Mouse (Mus musculus) neural tube, embryonic 12.5 days (tissue): Measurements from ENCODE around the gene Ccdc124. TPM values are rescaled to one million over a fixed set of nuclear protein-coding genes. Genes with fewer than 3 reads are reported as not detected.
A peak's percentile ranks its signal among the peaks of the same experiment; 100 is the strongest.

Experiments used
- ATAC-seq: fragments of 200-750 bp; cut with Nextera tagmentation; 2 replicates; pipeline ENCODE4 v1.8.0; 2017; ENCODE audit warnings: low read depth, mild to moderate bottlenecking, moderate TSS enrichment, moderate library complexity; ENCODE audit not compliant: low FRiP score
- H3K27ac ChIP-seq: fragments of 300-500 bp; sonication (generic); 2 replicates; pipeline ENCODE4 v1.5.1; 2016
- H3K27me3 ChIP-seq: fragments of 300-500 bp; sonication (generic); replicated peaks from 2 replicates; pipeline ENCODE4 v1.6.1; 2016; ENCODE audit warnings: mild to moderate bottlenecking
- H3K36me3 ChIP-seq: fragments of 300-500 bp; sonication (generic); 2 replicates; pipeline ENCODE4 v1.6.1; 2016; ENCODE audit warnings: mild to moderate bottlenecking
- H3K4me1 ChIP-seq: fragments of 300-500 bp; sonication (generic); 2 replicates; pipeline ENCODE4 v1.6.1; 2016
- H3K4me2 ChIP-seq: fragments of 300-500 bp; sonication (generic); replicated peaks from 2 replicates; pipeline ENCODE4 v1.6.1; 2016; ENCODE audit warnings: mild to moderate bottlenecking
- H3K4me3 ChIP-seq: fragments of 300-500 bp; sonication (generic); 2 replicates; pipeline ENCODE4 v1.5.1; 2016
- H3K9ac ChIP-seq: fragments of 300-500 bp; sonication (generic); 2 replicates; pipeline ENCODE4 v1.6.1; 2016; ENCODE audit warnings: mild to moderate bottlenecking
- H3K9me3 ChIP-seq: fragments of 300-500 bp; sonication (generic); 2 replicates; pipeline ENCODE4 v1.6.1; 2016; ENCODE audit warnings: mild to moderate bottlenecking
- WGBS: fragments of 180-500 bp; shearing (Covaris S2); methylation state at CpG from one replicate; pipeline ENCODE4 v1.1.7; 2016; 5-methylcytosine and 5-hydroxymethylcytosine counted together
- polyA plus RNA-seq: library from polyadenylated mRNA; unstranded; fragments of >200 nt; fragmentation: Nextera tagmentation; extraction: Ambion mirVana; gene quantifications from 2 replicates; pipeline ENCODE4 v1.2.1, GENCODE M21; 2016

Ccdc124 gene
- polyA plus RNA-seq, 1 experiment from 2014 or later, result 142 TPM

DNA sequence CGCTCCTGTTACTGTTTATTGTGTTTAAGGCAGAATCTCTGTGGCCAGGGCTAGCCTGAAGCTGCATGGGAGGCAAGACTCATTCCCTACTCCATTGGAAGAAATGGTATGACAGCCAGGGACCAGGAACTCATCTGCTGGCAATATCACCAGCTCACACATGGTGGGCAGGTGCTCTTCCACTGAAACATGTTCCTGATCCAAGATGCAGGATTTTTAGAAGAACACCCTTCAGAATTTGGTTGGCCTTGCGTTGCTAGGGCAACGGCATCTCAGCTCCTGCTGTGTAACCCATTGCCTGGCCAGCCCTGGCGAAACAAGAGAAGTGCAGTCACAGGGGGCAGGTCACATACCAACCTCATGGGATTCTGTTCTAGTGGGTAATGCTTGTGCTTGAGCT, 5.8 kb upstream of the Ccdc124 start:
- Histone ChIP-seq H3K9ac (no peak overlapping the region), H3K36me3 (no peaks in the 10 kb centered on the region), H3K9me3 (no peaks in the 10 kb centered on the region), H3K4me3 (no peak overlapping the region), H3K27me3 (0 out of 2 replicates have a peak, but pooled peaks cover 7% of the 10 kb centered on the region), H3K27ac (no peak overlapping the region), H3K4me2 (no peak overlapping the region), H3K4me1 (peaks cover 7% of the 10 kb centered on the region; the same call in 1 of the 2 replicates)
- WGBS, result 52% methylated on average over 4 of the region's 4 CpGs
- ATAC-seq, result no peak

DNA sequence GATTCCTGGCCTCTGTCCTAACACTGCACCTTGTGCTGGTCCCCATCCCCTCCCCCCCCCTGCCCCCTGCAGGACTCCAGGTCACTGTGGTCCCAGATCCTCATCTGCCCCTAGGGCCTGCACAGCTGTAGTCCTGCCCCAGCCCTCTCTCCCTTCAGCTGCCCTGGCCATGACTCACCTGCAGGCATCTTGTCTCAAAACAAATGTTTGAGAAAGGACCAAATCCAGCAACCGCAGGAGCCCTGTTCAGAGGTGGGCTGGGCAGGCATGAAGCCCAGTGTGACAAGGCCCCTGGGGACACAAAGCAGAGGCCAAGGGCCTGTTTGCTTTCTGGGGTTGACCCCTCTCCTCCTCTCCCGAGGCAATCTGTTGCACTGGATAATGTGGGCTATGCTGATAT, 4.4 kb upstream of the Ccdc124 start:
- Histone ChIP-seq H3K4me1 (peaks cover 7% of the 10 kb centered on the region; the same call in 1 of the 2 replicates), H3K36me3 (no peaks in the 10 kb centered on the region), H3K9ac (no peak overlapping the region), H3K9me3 (no peaks in the 10 kb centered on the region), H3K27ac (no peak overlapping the region), H3K4me3 (no peak overlapping the region), H3K4me2 (no peak overlapping the region), H3K27me3 (0 out of 2 replicates have a peak, but pooled peaks cover 7% of the 10 kb centered on the region)
- 69% methylated on average over 2 of the region's 2 CpGs for WGBS
- ATAC-seq, result no peak

DNA sequence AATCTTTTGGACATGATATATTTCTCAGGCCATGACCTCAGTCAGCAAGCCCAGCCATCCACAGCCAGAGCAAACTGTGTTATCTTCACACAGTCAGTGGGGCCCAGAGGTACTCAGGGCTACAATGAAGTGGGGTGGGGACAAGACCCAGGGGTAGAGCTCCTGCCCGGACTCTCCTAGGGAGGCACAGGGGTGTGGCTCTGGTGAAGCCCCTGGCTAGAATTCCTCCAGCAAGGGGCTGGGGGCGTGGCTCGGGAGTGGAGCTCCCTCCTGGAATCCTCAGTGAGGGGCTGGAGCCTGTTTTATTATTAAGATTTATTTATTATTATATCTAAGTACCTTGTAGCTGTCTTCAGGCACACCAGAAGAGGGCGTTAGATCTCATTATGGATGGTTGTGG, 2.6 kb upstream of the Ccdc124 start:
- peaks cover 20% of the 10 kb centered on the region; the same call in 1 of the 2 replicates for H3K4me1 ChIP-seq
- WGBS, result 76% methylated on average over 4 of the region's 4 CpGs
- no peak overlapping the region for H3K4me3 ChIP-seq
- H3K36me3 ChIP-seq, result no peaks in the 10 kb centered on the region
- 0 out of 2 replicates have a peak, but pooled peaks cover 7% of the 10 kb centered on the region for H3K27me3 ChIP-seq
- no peak overlapping the region for H3K9ac ChIP-seq
- H3K27ac ChIP-seq, result no peak overlapping the region
- no peaks in the 10 kb centered on the region for H3K9me3 ChIP-seq
- ATAC-seq, result no peak
- no peak overlapping the region for H3K4me2 ChIP-seq

DNA sequence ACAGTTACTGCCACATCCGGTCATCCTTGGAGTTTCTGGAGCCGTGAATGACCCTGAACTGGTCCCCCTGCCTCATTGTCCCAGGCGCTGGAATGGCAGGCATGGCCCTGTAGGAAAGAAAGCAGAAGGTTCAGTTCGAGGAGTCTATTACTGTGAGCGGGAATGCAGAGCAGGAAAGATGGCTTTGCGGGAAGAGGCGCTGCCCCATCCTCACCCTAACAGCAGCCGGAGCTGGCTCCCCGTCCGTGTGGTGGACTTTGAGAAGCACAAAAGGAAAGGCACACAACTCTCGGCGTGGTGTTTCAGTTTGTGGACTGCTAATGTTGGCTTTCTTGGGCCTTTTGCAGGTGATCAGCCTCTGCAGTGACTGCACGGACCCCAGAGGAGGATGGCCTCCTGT, 706 bp upstream of the Ccdc124 start:
- ATAC-seq, result no peak
- Histone ChIP-seq H3K27me3 (no peaks in the 10 kb centered on the region), H3K4me1 (peaks cover 16% of the 10 kb centered on the region), H3K27ac (no peak overlapping the region), H3K9me3 (no peaks in the 10 kb centered on the region), H3K36me3 (no peaks in the 10 kb centered on the region), H3K4me3 (no peak overlapping the region), H3K4me2 (no peak overlapping the region), H3K9ac (no peak overlapping the region)
- 91% methylated on average over 13 of the region's 13 CpGs for WGBS

DNA sequence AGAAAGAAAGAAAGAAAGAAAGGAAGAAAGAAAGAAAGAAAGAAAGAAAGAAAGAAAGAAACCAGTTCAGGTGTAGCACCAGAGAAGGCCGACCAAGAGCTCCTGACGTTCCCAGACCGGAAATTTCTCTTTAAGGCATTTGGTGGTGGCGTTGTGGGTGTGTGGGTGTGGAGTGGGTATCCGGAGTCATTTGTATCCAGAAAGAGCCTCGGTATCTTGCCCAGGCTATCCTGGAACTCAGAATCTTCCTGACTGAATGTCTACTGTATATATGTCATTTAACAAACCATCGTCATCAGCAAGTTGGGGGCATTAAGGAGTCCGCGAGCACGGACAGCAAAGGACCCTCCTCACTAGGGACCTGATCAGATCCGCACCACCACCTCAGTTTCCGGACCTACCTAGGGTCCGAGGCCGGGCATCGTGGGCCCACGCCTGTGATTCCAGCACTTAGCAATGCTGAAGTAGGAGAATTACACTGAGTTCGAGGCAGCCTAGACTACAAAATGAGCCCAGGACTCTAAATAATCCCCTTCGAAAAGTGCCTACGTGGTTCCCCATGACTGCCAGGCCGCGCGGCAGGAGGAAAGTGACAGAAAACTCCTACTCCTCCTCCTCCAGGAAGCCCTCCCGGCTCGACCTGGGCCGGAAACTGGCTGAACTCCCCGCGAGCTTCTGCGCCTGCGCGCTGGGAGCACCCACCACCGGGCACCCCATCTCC, 932 bp downstream of the Ccdc124 start:
- Histone ChIP-seq H3K9me3 (no peaks in the 10 kb centered on the region), H3K36me3 (peaks cover 6% of the 10 kb centered on the region), H3K4me1 (peaks cover 30% of the 10 kb centered on the region), H3K4me3 (peak overlapping the region; percentile 77), H3K4me2 (peak overlapping the region; percentile 90), H3K27ac (peak overlapping the region; percentile 27; the same call in 1 of the 2 replicates), H3K9ac (peak overlapping the region; percentile 79), H3K27me3 (no peaks in the 10 kb centered on the region)
- ATAC-seq, result no peak
- 7% methylated on average over 31 of the region's 31 CpGs for WGBS

DNA sequence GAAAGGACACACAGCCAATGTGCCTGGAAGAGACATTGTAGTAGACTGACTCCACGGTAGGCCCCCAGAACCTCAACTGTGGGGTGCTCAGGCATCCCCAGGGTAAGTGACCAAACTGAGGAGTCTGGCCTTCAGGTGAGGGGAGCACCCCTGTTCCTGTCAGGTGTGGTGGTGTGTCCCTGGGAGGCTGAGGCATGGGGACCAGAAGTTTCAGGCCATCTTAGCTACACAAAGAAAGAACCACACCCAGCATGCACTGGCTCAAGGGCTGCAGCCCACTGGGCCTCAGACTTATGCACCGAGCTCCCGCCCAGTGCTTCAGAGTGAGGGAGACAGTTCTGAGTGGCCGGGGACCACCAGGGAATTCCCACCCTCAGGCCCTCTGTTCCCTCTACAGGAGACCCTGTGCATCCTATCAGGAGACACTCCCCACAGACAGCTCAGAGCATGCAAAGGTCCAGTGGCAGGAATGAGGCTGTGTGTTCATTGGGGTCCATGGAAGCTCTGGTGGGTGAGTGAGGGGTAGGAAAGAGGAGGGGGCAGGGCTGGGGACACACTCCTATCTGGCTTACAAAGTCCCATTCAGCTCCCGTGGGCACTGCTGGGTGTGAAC, 2.4 kb downstream of the Ccdc124 start:
- H3K4me3 ChIP-seq, result no peak overlapping the region
- H3K9me3 ChIP-seq, result no peaks in the 10 kb centered on the region
- no peak for ATAC-seq
- H3K9ac ChIP-seq, result no peak overlapping the region
- 90% methylated on average over 5 of the region's 5 CpGs for WGBS
- no peak overlapping the region for H3K27ac ChIP-seq
- peak overlapping the region; percentile 5; the same call in 1 of the 2 replicates for H3K4me2 ChIP-seq
- peaks cover 37% of the 10 kb centered on the region for H3K4me1 ChIP-seq
- H3K36me3 ChIP-seq, result peaks cover 9% of the 10 kb centered on the region
- no peaks in the 10 kb centered on the region for H3K27me3 ChIP-seq

DNA sequence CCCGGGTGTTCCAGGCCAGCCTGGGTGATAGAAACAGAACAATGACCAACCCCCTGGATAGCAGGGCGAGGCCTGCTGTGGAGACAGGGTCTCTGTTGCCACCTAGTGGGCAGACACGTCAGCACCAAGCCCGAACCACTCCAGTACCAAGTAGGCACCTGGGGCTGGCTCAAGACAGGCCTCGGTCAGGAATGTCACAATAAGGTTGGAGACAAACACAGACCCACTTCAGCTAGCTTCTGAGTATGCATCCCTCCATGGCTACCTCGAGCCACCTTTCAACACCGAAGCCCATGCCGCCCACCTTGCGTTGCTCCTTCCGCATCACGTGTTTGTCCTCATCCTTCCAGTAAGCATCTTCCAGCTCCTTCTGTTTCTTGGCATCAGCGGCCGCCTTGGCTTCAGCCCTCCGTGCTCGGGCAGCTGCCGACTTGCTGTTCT, 4.1 kb downstream of the Ccdc124 start:
- Histone ChIP-seq H3K4me2 (peak overlapping the region; percentile 48; the same call in 1 of the 2 replicates), H3K4me3 (no peak overlapping the region), H3K36me3 (peaks cover 9% of the 10 kb centered on the region), H3K4me1 (peaks cover 47% of the 10 kb centered on the region), H3K9ac (0 out of 2 replicates have a peak overlapping the region, but pooled peaks have one; percentile 35), H3K27ac (peak overlapping the region; percentile 46; the same call in 1 of the 2 replicates), H3K9me3 (no peaks in the 10 kb centered on the region), H3K27me3 (no peaks in the 10 kb centered on the region)
- 49% methylated on average over 16 of the region's 16 CpGs for WGBS
- ATAC-seq, result 0 out of 2 replicates have a peak, but pooled peaks have one; percentile 5

DNA sequence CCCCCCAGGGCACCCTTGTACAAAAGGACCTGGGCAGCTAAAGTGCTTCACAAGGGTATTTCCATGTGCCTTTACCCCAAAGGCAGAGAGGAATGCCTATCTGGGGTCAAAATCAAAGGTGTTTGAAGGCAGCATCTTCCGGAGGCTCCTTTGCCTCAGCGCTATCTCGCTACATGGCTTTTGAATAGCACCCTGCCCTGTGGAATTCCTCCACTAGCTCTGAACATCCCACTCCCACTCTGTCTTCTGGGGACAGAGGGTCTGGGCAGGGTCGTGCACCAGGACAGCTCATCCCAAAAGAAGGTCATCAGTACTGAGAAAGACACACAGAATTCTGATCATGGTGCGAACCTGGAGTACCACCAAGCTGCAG, 4.5 kb downstream of the Ccdc124 start:
- ATAC-seq, result no peak
- peak overlapping the region; percentile 35; the same call in 1 of the 2 replicates for H3K9ac ChIP-seq
- H3K4me3 ChIP-seq, result no peak overlapping the region
- H3K27me3 ChIP-seq, result no peaks in the 10 kb centered on the region
- peak overlapping the region; percentile 46; the same call in 1 of the 2 replicates for H3K27ac ChIP-seq
- no peaks in the 10 kb centered on the region for H3K9me3 ChIP-seq
- WGBS, result 45% methylated on average over 5 of the region's 5 CpGs
- peaks cover 9% of the 10 kb centered on the region for H3K36me3 ChIP-seq
- peak overlapping the region; percentile 48 for H3K4me2 ChIP-seq
- peaks cover 51% of the 10 kb centered on the region for H3K4me1 ChIP-seq

DNA sequence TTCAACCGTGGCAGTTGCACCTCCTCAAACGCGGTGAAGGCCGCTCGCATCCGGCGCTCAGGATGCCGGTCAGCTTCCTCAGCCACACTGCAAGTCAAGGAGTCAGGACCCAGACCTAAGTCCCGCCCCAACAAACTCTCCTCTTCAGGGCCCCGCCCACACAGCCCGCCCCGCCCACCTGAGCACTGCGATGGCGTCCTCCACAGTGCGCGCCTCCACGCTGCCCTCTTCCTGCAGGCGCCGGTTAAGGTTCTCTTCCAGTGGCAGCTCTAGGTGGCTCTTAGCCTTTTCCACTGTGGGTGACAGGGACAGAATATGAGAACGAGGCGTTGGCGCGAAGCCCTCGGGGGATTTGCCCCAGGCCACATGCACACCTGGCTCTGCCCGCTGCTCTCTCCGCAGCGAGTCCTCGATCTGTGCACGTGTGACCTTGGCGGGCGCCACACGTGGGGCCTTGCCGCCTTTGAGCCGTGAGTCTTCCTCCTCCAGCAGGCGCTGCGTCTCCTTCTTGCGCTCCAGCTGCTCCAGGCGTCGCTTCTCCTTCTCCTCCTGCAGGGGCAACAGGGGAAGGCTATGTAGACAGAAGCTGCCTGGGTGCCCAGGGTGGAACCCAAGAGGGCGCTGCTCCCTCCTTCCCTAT, 5.1 kb downstream of the Ccdc124 start:
- Histone ChIP-seq H3K4me2 (peak overlapping the region; percentile 48), H3K36me3 (peaks cover 9% of the 10 kb centered on the region), H3K4me3 (no peak overlapping the region), H3K9ac (peak overlapping the region; percentile 35; the same call in 1 of the 2 replicates), H3K27ac (peak overlapping the region; percentile 46; the same call in 1 of the 2 replicates), H3K4me1 (peaks cover 56% of the 10 kb centered on the region), H3K27me3 (no peaks in the 10 kb centered on the region), H3K9me3 (no peaks in the 10 kb centered on the region)
- no peak for ATAC-seq
- WGBS, result 17% methylated on average over 40 of the region's 40 CpGs

DNA sequence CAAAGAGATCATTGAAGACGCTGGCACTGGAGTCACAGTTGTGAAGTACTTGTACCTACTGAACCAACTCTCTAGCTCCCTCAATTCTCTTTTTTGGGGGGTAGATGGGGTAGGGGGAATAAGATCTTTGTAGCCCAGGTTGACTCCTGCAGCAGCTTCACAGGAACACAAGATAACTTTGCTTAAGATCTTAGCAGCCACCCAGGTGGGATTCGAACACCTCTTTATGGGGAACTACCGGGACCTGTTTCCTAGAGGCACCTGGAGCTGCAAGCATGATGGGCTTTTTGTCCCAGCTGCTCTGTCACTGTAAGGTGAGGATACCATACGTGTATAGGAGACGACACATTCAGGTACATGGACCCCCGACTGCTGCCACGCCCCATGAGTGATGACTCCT, 7.2 kb downstream of the Ccdc124 start:
- peak overlapping the region; percentile 62 for H3K4me2 ChIP-seq
- H3K4me3 ChIP-seq, result no peak overlapping the region

DNA sequence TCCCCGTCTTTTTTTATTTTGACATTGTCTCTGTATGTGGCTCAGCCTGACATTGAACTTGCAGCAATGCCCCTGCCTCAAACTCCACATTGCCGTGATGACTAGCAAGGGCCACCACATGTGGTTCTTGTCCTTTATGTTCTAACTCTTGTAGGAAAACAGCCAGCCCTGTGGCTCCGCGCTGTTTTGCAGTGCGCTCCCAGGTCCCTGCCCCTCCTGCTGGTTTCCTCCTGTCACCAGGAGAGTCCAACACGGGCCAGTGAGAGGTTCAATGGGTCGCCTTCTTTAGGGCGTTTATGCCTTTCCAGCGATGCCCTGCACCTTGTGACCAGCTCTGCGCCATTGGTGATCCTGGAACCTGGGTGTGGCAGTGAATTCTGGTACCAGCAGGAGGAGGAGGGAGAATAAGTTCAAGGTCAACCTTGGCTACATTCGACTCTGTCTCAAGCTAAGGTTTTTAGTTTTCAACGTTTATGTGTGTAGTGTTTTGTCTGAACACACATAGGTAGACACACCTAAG, 7.7 kb downstream of the Ccdc124 start:
- peak overlapping the region; percentile 75 for H3K27ac ChIP-seq
- H3K27me3 ChIP-seq, result peaks cover 13% of the 10 kb centered on the region
- peak overlapping the region; percentile 50 for H3K4me3 ChIP-seq
- WGBS, result 7% methylated on average over 12 of the region's 12 CpGs
- peak overlapping the region; percentile 62 for H3K4me2 ChIP-seq
- H3K4me1 ChIP-seq, result peaks cover 65% of the 10 kb centered on the region
- no peaks in the 10 kb centered on the region for H3K9me3 ChIP-seq
- peaks cover 9% of the 10 kb centered on the region for H3K36me3 ChIP-seq
- ATAC-seq, result peak; percentile 7
- peak overlapping the region; percentile 45; the same call in 1 of the 2 replicates for H3K9ac ChIP-seq

More for the DNA sequence above, 7.2 kb downstream of the Ccdc124 start:
- Histone ChIP-seq H3K27me3 (peaks cover 9% of the 10 kb centered on the region), H3K9me3 (no peaks in the 10 kb centered on the region), H3K36me3 (peaks cover 9% of the 10 kb centered on the region), H3K4me1 (peaks cover 63% of the 10 kb centered on the region), H3K27ac (no peak overlapping the region), H3K9ac (no peak overlapping the region)
- WGBS, result 85% methylated on average over 7 of the region's 7 CpGs
- no peak for ATAC-seq
